Mouse (Mus musculus) stomach, postnatal 0 days (tissue): ENCODE data around the gene H2afy2.

ENCODE experiments used
- CTCF ChIP-seq: IDR thresholded peaks from 2 replicates; pipeline ENCODE4 v1.5.1; 2016; ENCODE audit warnings: antibody characterized with exemption, low read depth, mild to moderate bottlenecking, moderate library complexity
- EP300 ChIP-seq: optimal IDR thresholded peaks from 2 replicates; pipeline ENCODE3; 2016; ENCODE audit warnings: antibody characterized with exemption

- TF ChIP-seq CTCF (no peak), EP300 (no peak)
Measured at GRCm38 (mm10) chr10:61715462-61715837, 68.5 kb downstream of the H2afy2 start.
